In genomic region chr1:74153461-74154184, GRCm38 (mm10) we compare ENCODE assay signal across 27 mouse cellular contexts. TPM values are rescaled to one million over a fixed set of nuclear protein-coding genes. Genes with fewer than 3 reads are reported as not detected.
DNase-seq lines count a peak whose midpoint lies in the region; ATAC-seq lines count a peak whose summit lies in the region.
"Had no signal": no experiment of that assay in that cellular context is flagged by ENCODE, and none has a peak within 500 bp of the region (broad histone marks: within the 10 kb centered on the region; RNA-seq: fewer than 3 reads in every experiment).

Cxcr2 (plus strand) TSS chr1:74153989.

- no peak for ATAC-seq in liver, embryonic 11.5 days (replicated peaks; ENCODE audit: low FRiP score)
- no peak for ATAC-seq in erythroblast, adult 5-6 weeks (replicated peaks; ENCODE audit: low FRiP score, poor library complexity, severe bottlenecking)
- ATAC-seq in megakaryocyte, adult 5-6 weeks (ENCODE audit: poor library complexity, severe bottlenecking): peak; percentile 53
- no peak for ATAC-seq in hindbrain, embryonic 16.5 days
- ATAC-seq: forebrain, embryonic 15.5 days had no signal

- no peak within 1 kb of the TSS for H3K9ac ChIP-seq in liver, embryonic 11.5 days (ENCODE audit: low read depth, low read length)
- no peak within 1 kb of the TSS for H3K9ac ChIP-seq in hindbrain, embryonic 16.5 days (ENCODE audit: low read depth, low read length)
- H3K9ac ChIP-seq: forebrain, embryonic 15.5 days; hindbrain, embryonic 13.5 days; lung, embryonic 15.5 days; neural tube, embryonic 15.5 days had no signal

- WGBS in liver, embryonic 11.5 days: 41% methylated on average over 8 of the region's 8 CpGs
- WGBS in hindbrain, embryonic 16.5 days: 77% methylated on average over 8 of the region's 8 CpGs

- peak; percentile 30 for DNase-seq in liver, embryonic 11.5 days (ENCODE audit: low spot score)
- DNase-seq in liver: no peak
- peak; percentile 42 for DNase-seq in thymus, postnatal 25 days
- no peak for DNase-seq in layer of hippocampus, postnatal 36 days
- no peak for DNase-seq in kidney, adult 11 months
- DNase-seq: adrenal gland, postnatal 36 days; cerebellum, adult 2 months; cerebellum, postnatal 36 days; gastrocnemius, postnatal 25 days; heart, postnatal 14 days; kidney, postnatal 4 days; midbrain, embryonic 14.5 days; right cerebral cortex, postnatal 4 days had no signal

- no peaks in the 10 kb centered on the region for H3K9me3 ChIP-seq in liver, embryonic 11.5 days (ENCODE audit: control insufficient read depth, low read length)
- H3K9me3 ChIP-seq in hindbrain, embryonic 16.5 days (ENCODE audit: control insufficient read depth, low read length): no peaks in the 10 kb centered on the region
- H3K9me3 ChIP-seq: embryonic facial prominence, embryonic 10.5 days; forebrain, embryonic 15.5 days; hindbrain, embryonic 13.5 days; lung, embryonic 15.5 days; neural tube, embryonic 15.5 days had no signal

- H3K4me2 ChIP-seq in liver, embryonic 11.5 days: no peak within 1 kb of the TSS
- no peak within 1 kb of the TSS for H3K4me2 ChIP-seq in hindbrain, embryonic 16.5 days (ENCODE audit: low read length)
- H3K4me2 ChIP-seq: forebrain, embryonic 15.5 days; heart, embryonic 11.5 days; hindbrain, embryonic 13.5 days; lung, embryonic 15.5 days; neural tube, embryonic 15.5 days had no signal

- H3K36me3 ChIP-seq in liver, embryonic 11.5 days (ENCODE audit: control insufficient read depth, insufficient read depth, low read length): no peaks in the 10 kb centered on the region
- H3K36me3 ChIP-seq in hindbrain, embryonic 16.5 days (ENCODE audit: control insufficient read depth, insufficient read depth, low read length): no peaks in the 10 kb centered on the region
- H3K36me3 ChIP-seq: embryonic facial prominence, embryonic 10.5 days; forebrain, embryonic 15.5 days; hindbrain, embryonic 13.5 days; lung, embryonic 15.5 days; neural tube, embryonic 15.5 days had no signal

- H3K27me3 ChIP-seq in liver, embryonic 11.5 days (replicated peaks; ENCODE audit: control insufficient read depth, insufficient read depth, low read length): no peaks in the 10 kb centered on the region
- no peaks in the 10 kb centered on the region for H3K27me3 ChIP-seq in hindbrain, embryonic 16.5 days (replicated peaks; ENCODE audit: control insufficient read depth, insufficient read depth, low read length)
- H3K27me3 ChIP-seq: forebrain, embryonic 15.5 days; hindbrain, embryonic 13.5 days; lung, embryonic 15.5 days; neural tube, embryonic 15.5 days had no signal

- H3K27ac ChIP-seq in liver, embryonic 11.5 days (ENCODE audit: low read depth, low read length): no peak within 1 kb of the TSS
- no peak within 1 kb of the TSS for H3K27ac ChIP-seq in hindbrain, embryonic 16.5 days (ENCODE audit: low read depth, low read length)
- H3K27ac ChIP-seq: embryonic facial prominence, embryonic 10.5 days; forebrain, embryonic 15.5 days; hindbrain, embryonic 13.5 days; lung, embryonic 15.5 days; macrophage; neural tube, embryonic 15.5 days had no signal

- peaks cover 3% of the 10 kb centered on the region; the same call in 1 of the 2 replicates for H3K4me1 ChIP-seq in liver, embryonic 11.5 days (replicated peaks; ENCODE audit: control insufficient read depth, insufficient read depth, low read length)
- no peaks in the 10 kb centered on the region for H3K4me1 ChIP-seq in hindbrain, embryonic 16.5 days (ENCODE audit: control insufficient read depth, insufficient read depth, low read depth, low read length)
- H3K4me1 ChIP-seq: forebrain, embryonic 15.5 days; hindbrain, embryonic 13.5 days; lung, embryonic 15.5 days; neural tube, embryonic 15.5 days had no signal

- no peak within 1 kb of the TSS for H3K4me3 ChIP-seq in liver, embryonic 11.5 days (ENCODE audit: low read depth, low read length)
- H3K4me3 ChIP-seq in hindbrain, embryonic 16.5 days (ENCODE audit: low read length): no peak within 1 kb of the TSS
- H3K4me3 ChIP-seq: embryonic facial prominence, embryonic 10.5 days; forebrain, embryonic 15.5 days; hindbrain, embryonic 13.5 days; lung, embryonic 15.5 days; neural tube, embryonic 15.5 days had no signal

RNA-seq across cellular contexts. Expression of gene Cxcr2, which starts in this region (rescaled TPM):
- polyA plus RNA-seq in liver, embryonic 11.5 days (2014; fragmentation: Nextera tagmentation; extraction: Ambion mirVana): 0.47 and 0.70 TPM in 2 replicates
- 19.2 and 25.7 TPM in 2 replicates for total RNA-seq in erythroblast, adult 5-6 weeks (2015; ENCODE audit: low replicate concordance)
- 23.0 and 24.7 TPM in 2 replicates for total RNA-seq in erythroblast, adult 5-6 weeks (2017; ENCODE audit: low replicate concordance)
- total RNA-seq in megakaryocyte, adult 5-6 weeks (2015): 63.7 and 72.6 TPM in 2 replicates
- total RNA-seq in megakaryocyte, adult 5-6 weeks (2017): 77.3 and 107 TPM in 2 replicates
- under 1 TPM in 1 of 2 experiments, not detected in 1; 0.13 TPM for total RNA-seq in layer of hippocampus, postnatal 36 days (2021)
- polyA plus RNA-seq in hindbrain, embryonic 16.5 days (2015; fragmentation: Nextera tagmentation; extraction: Ambion mirVana): 0.05 and 0.10 TPM in 2 replicates
- total RNA-seq: gastrocnemius, postnatal 25 days; layer of hippocampus, postnatal 14 days; left cerebral cortex, postnatal 10 days had no signal
- polyA plus RNA-seq: kidney, embryonic 14.5 days; midbrain, embryonic 14.5 days; testis, adult 2 months had no signal

Comparison
In these comparisons a context has a peak if more than half of its experiments do, and no peak if none do; other contexts are left out.
1. RNA of gene Cxcr2 (total RNA-seq): 63.7 to 107 TPM in megakaryocyte, adult 5-6 weeks and 19.2 to 25.7 TPM in erythroblast, adult 5-6 weeks; 0.13 TPM in layer of hippocampus, postnatal 36 days; every median in the first group is over 10 times any median in the second.
2. Peak in DNase-seq in liver, embryonic 11.5 days; RNA of the gene not detected or under 1 TPM.